Mouse (Mus musculus) kidney, adult 2 months (tissue): ENCODE measurements around the gene Btnl10.

Experiments used
- CTCF ChIP-seq: fragments of 200-500 bp; conservative IDR thresholded peaks from 2 replicates; pipeline ENCODE4 v1.5.1; 2011; ENCODE audit warnings: low read depth, mild to moderate bottlenecking, control low read depth, low read length, moderate library complexity, mixed read lengths; ENCODE audit not compliant: insufficient read depth, insufficient read length
- POLR2A ChIP-seq: fragments of 200-500 bp; IDR thresholded peaks from one replicate; pipeline ENCODE4 v1.6.1; 2011; ENCODE audit warnings: low read depth, low read length, control low read depth

DNA sequence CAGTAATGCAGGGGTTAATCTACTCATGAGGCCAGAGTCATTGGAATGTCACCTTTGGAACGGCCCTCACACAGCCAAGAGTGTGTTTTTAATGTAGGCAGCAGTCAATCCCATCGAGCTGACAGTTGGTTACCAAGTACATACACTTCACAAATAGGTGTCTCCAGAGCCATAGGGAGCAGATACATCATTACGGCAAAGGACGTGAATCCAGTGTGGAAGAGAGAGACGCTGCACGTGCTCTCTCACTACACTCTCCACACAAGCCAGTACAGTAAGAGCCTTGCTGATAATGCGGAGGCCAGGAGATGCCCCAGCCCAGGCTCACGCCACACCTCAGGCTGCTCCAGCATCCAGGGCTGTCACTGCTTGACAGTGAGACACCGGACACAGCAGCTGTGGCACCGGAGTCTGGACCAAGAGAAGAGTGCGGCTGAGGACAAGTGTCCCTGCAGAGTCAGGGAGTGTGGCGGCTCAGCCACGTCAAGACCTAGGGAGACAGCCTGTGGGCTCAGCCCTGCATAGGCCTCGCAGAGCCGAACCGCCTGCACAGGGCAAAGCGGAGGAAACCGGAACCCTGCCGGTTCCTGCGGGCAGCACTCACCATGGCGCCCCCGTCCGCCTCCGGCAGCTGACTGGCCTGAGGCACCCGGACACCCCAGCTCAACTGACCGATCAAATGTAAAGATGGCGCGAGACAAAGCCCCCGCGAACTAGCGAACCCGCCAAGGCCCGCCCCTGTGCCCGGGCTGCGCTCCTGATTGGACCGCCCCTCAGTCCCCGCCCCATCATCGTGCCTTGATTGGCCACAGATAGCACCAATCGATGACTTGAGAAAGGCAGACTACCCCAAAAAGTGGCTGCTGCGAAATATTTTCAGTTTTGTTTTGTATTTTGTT, 13.9 kb upstream of the Btnl10 start, which contains the start of gene Zfp39:
- no peak for TF ChIP-seq POLR2A
- TF ChIP-seq CTCF: no peak
